Mouse (Mus musculus): ENCODE data around the gene Dag1. TPM values are rescaled to one million over a fixed set of nuclear protein-coding genes. Genes with fewer than 3 reads are reported as not detected.
A peak's percentile ranks its signal among the peaks of the same experiment; 100 is the strongest.

Gene Dag1
- 14.0 and 17.2 TPM in 2 replicates for polyA plus RNA-seq (2012; rRNA removed)

DNA sequence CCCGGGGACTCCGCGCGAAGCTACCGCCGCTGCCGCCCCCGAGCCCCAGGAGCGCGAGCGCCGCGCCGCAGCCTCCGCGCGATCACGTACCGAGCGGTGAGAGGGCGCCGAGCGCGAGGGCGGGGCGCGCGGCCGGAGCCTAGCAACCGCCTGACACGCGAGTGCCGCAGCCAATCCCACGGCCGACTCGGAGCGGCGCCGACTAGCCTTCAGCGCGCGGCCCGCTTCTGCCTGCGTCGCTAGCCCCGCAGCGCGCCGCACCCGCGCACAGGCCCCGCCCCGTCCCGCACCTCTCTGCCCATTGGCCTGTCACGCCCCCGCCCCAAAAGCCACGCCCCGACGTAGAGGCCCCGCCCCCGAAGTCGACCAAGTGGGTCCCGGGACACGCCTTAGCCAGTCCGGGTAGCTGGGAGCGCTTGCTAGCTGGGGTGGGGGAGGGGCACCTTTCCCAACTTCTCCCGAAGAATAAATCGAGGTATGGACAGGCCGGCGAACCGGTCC lies at the start of gene Dag1:
Gene Dag1 (minus strand): TSS at position 269 of the 501 bp plus-strand sequence.
- no peaks in the 10 kb centered on the region for H3K36me3 ChIP-seq (ENCODE audit: control insufficient read depth, insufficient read depth, low read length)
- peaks cover 14% of the 10 kb centered on the region for H3K4me1 ChIP-seq (ENCODE audit: control insufficient read depth, insufficient read depth, low read length)
- peak; percentile 53 for TF ChIP-seq POLR2A (IDR thresholded peaks at IDR 0.05; ENCODE audit: control insufficient read depth, low read depth, low read length)
- TF ChIP-seq CTCF (IDR thresholded peaks at IDR 0.05; ENCODE audit: control insufficient read depth, insufficient read depth, insufficient replicate concordance, low read depth, low read length): no peak
- no peaks in the 10 kb centered on the region for H3K27me3 ChIP-seq (ENCODE audit: control insufficient read depth, insufficient read depth, low read length)
- H3K27ac ChIP-seq (ENCODE audit: control insufficient read depth, insufficient read depth, low read depth, low read length): peak within 1 kb of the TSS; percentile 83
- H3K4me3 ChIP-seq (ENCODE audit: control insufficient read depth, low read depth, low read length): peak within 1 kb of the TSS; percentile 85

DNA sequence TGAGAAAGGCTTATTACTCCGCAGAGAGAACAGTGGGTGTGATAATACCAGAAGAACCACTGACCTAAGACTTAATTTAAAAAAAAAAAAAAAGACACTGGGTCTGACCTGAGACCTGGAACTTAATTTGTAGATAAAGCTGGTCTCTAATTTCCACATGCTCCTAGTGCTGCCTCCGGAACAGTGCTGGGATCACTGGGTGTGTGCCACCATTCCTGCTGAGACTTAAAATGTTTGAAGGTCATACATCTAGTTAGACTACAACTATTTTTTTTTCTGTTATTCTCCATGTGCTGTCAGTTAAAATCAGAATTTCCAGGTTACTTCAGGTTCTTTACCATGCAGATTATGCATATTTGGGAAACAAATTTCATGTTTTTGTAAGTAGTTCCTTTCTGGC lies 44.4 kb upstream of the Dag1 start:
- H3K36me3 ChIP-seq (ENCODE audit: control insufficient read depth, insufficient read depth, low read length): peaks cover under 1% of the 10 kb centered on the region
- H3K4me1 ChIP-seq (ENCODE audit: control insufficient read depth, insufficient read depth, low read length): peaks cover 4% of the 10 kb centered on the region
- TF ChIP-seq CTCF (IDR thresholded peaks at IDR 0.05; ENCODE audit: control insufficient read depth, insufficient read depth, insufficient replicate concordance, low read depth, low read length) (no peak), POLR2A (IDR thresholded peaks at IDR 0.05; ENCODE audit: control insufficient read depth, low read depth, low read length) (no peak)
- H3K27me3 ChIP-seq (ENCODE audit: control insufficient read depth, insufficient read depth, low read length): no peaks in the 10 kb centered on the region
- H3K27ac ChIP-seq (ENCODE audit: control insufficient read depth, insufficient read depth, low read depth, low read length): no peak overlapping the region
- H3K4me3 ChIP-seq (ENCODE audit: control insufficient read depth, low read depth, low read length): no peak overlapping the region

DNA sequence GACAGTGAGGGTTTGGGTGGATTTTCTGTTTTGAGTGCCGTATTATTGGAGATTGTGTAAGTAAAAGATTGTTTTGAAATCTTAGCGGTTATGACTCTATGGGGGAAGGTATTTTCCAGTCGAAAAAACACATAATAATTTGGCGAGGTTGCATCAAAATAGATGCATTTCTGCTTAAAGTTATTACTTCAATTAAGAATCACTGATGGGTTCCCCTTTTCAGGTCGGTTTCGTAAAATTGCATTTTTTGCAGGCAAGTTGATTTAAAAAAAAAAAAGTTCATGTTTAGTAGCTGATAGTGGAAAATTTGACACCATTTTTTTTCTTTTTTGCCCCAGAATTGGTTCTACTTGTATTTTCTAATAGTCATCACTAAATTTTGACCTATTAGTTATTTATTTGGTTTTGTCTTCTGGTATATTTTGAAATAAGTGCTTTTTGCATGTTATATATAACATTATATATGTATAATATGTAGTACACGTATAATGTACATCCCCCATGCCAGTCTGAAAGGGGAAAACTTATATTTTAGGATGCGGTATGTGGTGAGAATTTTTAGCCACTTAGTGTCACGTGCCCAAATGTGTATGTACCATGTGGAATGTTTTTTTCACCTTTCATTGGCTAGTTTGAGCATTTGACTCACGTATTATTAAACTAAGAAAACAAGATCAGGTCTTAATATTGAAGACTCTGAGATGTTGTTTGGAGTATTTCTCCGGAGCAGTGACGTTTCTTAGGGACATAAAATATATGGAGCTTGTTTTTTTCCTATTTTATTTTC lies 43.5 kb upstream of the Dag1 start:
- H3K27ac ChIP-seq (ENCODE audit: control insufficient read depth, insufficient read depth, low read depth, low read length): peak overlapping the region; percentile 81
- H3K4me1 ChIP-seq (ENCODE audit: control insufficient read depth, insufficient read depth, low read length): peaks cover 4% of the 10 kb centered on the region
- peaks cover 1% of the 10 kb centered on the region for H3K36me3 ChIP-seq (ENCODE audit: control insufficient read depth, insufficient read depth, low read length)
- no peaks in the 10 kb centered on the region for H3K27me3 ChIP-seq (ENCODE audit: control insufficient read depth, insufficient read depth, low read length)
- TF ChIP-seq POLR2A (IDR thresholded peaks at IDR 0.05; ENCODE audit: control insufficient read depth, low read depth, low read length) (no peak), CTCF (IDR thresholded peaks at IDR 0.05; ENCODE audit: control insufficient read depth, insufficient read depth, insufficient replicate concordance, low read depth, low read length) (no peak)
- H3K4me3 ChIP-seq (ENCODE audit: control insufficient read depth, low read depth, low read length): peak overlapping the region; percentile 96

DNA sequence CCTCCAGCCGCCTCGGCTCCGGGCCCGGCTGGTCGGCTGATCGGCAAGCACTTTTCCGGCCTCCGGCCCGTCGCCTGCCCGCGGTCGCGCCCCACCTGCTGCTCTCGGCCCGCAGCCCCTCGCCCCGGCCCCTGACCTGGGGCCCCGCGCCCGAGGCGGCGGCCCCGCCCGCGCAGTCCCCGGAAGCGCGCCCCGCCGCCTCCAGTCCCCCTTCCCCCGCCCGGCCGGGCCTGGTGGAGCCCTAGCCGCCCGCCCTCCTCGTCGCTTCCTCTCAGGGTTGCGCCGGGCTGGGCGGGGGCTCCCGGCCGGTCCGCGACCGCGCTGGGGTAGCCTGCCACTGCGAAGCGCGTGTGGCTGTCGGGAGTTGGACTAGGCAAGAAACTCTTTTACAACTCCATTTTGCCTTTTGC lies 42.8 kb upstream of the Dag1 start:
- H3K27me3 ChIP-seq (ENCODE audit: control insufficient read depth, insufficient read depth, low read length): no peaks in the 10 kb centered on the region
- H3K4me1 ChIP-seq (ENCODE audit: control insufficient read depth, insufficient read depth, low read length): peaks cover 4% of the 10 kb centered on the region
- TF ChIP-seq CTCF (IDR thresholded peaks at IDR 0.05; ENCODE audit: control insufficient read depth, insufficient read depth, insufficient replicate concordance, low read depth, low read length) (no peak), POLR2A (IDR thresholded peaks at IDR 0.05; ENCODE audit: control insufficient read depth, low read depth, low read length) (no peak)
- peak overlapping the region; percentile 96 for H3K4me3 ChIP-seq (ENCODE audit: control insufficient read depth, low read depth, low read length)
- peaks cover 1% of the 10 kb centered on the region for H3K36me3 ChIP-seq (ENCODE audit: control insufficient read depth, insufficient read depth, low read length)
- peak overlapping the region; percentile 99 for H3K27ac ChIP-seq (ENCODE audit: control insufficient read depth, insufficient read depth, low read depth, low read length)

DNA sequence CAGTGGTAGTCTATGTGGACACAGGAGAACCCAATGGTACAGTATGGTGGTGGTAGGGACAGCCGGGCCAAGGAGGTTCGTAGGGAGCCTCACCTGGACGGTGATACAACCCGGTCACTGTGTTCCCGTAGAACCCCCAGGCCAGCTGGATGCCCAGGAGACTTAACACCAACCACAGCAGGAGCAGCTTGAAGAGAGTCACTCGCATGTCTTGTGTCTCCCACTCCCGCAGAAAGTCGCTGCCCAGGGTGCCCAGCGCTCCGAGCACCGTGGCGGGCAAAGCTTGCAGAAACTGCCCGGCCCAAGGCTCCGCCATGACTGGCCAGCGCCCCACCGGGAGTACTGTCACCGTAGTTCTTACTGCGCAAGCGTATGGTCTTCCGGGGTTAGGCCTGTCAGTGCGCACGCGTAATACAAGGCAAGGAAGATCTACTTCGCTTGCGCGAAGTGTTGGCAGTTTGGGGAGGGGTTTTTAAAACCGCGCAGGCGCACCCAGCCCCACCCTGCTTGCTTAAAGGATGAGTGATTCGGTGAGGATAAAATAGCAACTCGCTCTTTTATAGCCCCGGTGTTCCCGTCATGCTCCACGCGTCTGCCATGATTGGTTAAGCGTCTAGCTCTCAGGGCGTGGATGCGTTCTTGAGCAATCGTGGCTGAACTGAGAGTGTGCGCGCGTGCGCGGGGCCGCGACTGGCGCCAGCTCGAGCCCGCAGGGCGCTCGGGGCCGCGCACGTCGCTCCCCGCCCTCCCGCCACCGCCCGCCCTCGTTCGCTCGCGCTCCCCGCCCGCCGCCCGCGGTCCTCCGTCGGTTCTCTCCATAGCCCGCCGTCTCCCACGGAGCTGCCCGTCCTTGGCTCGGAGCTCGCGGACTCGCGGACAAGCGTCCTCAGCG lies 42.1 kb upstream of the Dag1 start, which contains the start of the genes Rhoa and Tcta:
Gene Rhoa (plus strand): TSS at position 501 of the 892 bp plus-strand sequence.
Gene Tcta (minus strand): TSS at position 532 of the 892 bp plus-strand sequence.
- no peak for TF ChIP-seq CTCF (IDR thresholded peaks at IDR 0.05; ENCODE audit: control insufficient read depth, insufficient read depth, insufficient replicate concordance, low read depth, low read length)
- TF ChIP-seq POLR2A (IDR thresholded peaks at IDR 0.05; ENCODE audit: control insufficient read depth, low read depth, low read length): peak; percentile 93
- H3K27me3 ChIP-seq (ENCODE audit: control insufficient read depth, insufficient read depth, low read length): no peaks in the 10 kb centered on the region
- H3K36me3 ChIP-seq (ENCODE audit: control insufficient read depth, insufficient read depth, low read length): peaks cover 1% of the 10 kb centered on the region

DNA sequence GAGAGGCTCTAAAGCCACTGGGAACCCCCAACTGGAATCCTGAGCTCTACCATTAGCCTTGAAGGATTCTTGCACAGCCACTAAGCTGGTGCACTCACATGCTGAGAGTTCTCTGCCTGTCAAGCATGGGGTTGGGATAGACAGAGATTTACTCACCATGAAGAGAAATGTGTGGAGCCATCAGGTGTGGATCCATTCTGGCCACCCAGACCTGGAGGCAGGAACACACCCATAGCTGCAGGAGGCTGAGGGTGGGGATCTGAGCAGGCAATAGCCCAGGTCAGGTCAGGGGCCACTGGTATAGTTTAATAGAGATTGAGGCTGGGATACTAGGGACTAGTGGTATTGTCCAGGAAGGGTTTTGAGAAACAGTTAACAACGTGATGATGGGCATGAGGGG lies 41.4 kb upstream of the Dag1 start:
- Histone ChIP-seq H3K27me3 (ENCODE audit: control insufficient read depth, insufficient read depth, low read length) (no peaks in the 10 kb centered on the region), H3K4me3 (ENCODE audit: control insufficient read depth, low read depth, low read length) (peak overlapping the region; percentile 96), H3K4me1 (ENCODE audit: control insufficient read depth, insufficient read depth, low read length) (peaks cover 4% of the 10 kb centered on the region), H3K36me3 (ENCODE audit: control insufficient read depth, insufficient read depth, low read length) (peaks cover 1% of the 10 kb centered on the region), H3K27ac (ENCODE audit: control insufficient read depth, insufficient read depth, low read depth, low read length) (peak overlapping the region; percentile 79)
- TF ChIP-seq POLR2A (IDR thresholded peaks at IDR 0.05; ENCODE audit: control insufficient read depth, low read depth, low read length) (no peak), CTCF (IDR thresholded peaks at IDR 0.05; ENCODE audit: control insufficient read depth, insufficient read depth, insufficient replicate concordance, low read depth, low read length) (no peak)

More for the DNA sequence above, 42.1 kb upstream of the Dag1 start, which contains the start of the genes Rhoa and Tcta:
- peaks cover 4% of the 10 kb centered on the region for H3K4me1 ChIP-seq (ENCODE audit: control insufficient read depth, insufficient read depth, low read length)
- H3K4me3 ChIP-seq (ENCODE audit: control insufficient read depth, low read depth, low read length): peak within 1 kb of the TSS; percentile 96
- peak within 1 kb of the TSS; percentile 99 for H3K27ac ChIP-seq (ENCODE audit: control insufficient read depth, insufficient read depth, low read depth, low read length)

Measured in testis, adult 2 months (tissue).